Mouse (Mus musculus): ENCODE results near the gene Gm9780. TPM values are rescaled to one million over a fixed set of nuclear protein-coding genes. Genes with fewer than 3 reads are reported as not detected.

Gm9780 gene
- total RNA-seq, 1 experiment from 2014 or later, result not detected

- ATAC-seq (replicated peaks; ENCODE audit: low read depth, poor library complexity, severe bottlenecking), result peak; percentile 52
Measured at GRCm38 (mm10) chr14:25978371-25979241, 63.9 kb downstream of the Gm9780 start, which contains the start of gene Duxbl1. Gene Duxbl1, plus strand, starts transcription at chr14:25978577.

Other genes with a start within 250 kb of the Gm9780 start
- gene Anxa11, start 200.6 kb downstream of the Gm9780 start, total RNA-seq (2017), result 7.4 and 12.9 TPM in 2 replicates
- not detected in 2 replicates for gene Plac9a, start 139.6 kb downstream of the Gm9780 start, total RNA-seq (2017)
- 0.59 and 4.0 TPM in 2 replicates for gene Tmem254a, start 115.0 kb downstream of the Gm9780 start, total RNA-seq (2017)
- not detected in 2 replicates for gene Cphx1, start 104.4 kb downstream of the Gm9780 start, total RNA-seq (2017)
- gene Duxbl1, start 64.1 kb downstream of the Gm9780 start, total RNA-seq (2017), result not detected in 2 replicates
- 24.6 and 28.3 TPM in 2 replicates for gene Tmem254c, start 24.6 kb upstream of the Gm9780 start, total RNA-seq (2017)
- gene Cphx2, start 38.8 kb upstream of the Gm9780 start, total RNA-seq (2017), result not detected in 2 replicates
- not detected in 2 replicates for gene Cphx3, start 39.6 kb upstream of the Gm9780 start, total RNA-seq (2017)
- not detected in 2 replicates for gene Duxbl2, start 75.6 kb upstream of the Gm9780 start, total RNA-seq (2017)
- gene Plac9b, start 139.8 kb upstream of the Gm9780 start, total RNA-seq (2017), result not detected in 2 replicates
- gene Tmem254b, start 164.3 kb upstream of the Gm9780 start, total RNA-seq (2017), result 25.3 and 31.1 TPM in 2 replicates
- gene Duxbl3, start 215.3 kb upstream of the Gm9780 start, total RNA-seq (2017), result not detected in 2 replicates